Mouse (Mus musculus): ENCODE results near the gene Atxn7l3b. TPM values are rescaled to one million over a fixed set of nuclear protein-coding genes. Genes with fewer than 3 reads are reported as not detected.

Atxn7l3b gene
- polyA plus RNA-seq, 2 experiments: 14.2 to 30.0 TPM

DNA sequence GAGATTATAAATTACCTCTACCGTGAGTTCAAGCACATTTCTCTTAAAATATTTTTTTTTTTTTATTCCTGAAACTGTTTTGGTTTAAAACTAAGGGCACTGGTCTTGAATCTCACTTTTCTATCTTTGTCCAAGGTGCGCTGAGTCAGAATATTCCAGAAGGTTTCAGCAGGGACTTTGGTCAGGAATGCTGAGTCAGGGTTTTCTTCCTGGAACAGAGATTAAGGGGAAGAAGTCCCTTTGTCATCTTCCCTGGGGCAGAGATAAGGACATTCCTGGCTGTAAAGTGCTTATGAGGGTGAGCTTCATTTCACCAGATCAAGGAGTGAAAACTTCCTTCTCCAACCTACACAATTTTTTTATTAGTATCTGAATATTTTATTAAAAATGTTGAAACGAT lies 46.7 kb downstream of the Atxn7l3b start:
- no peaks in the 10 kb centered on the region for H3K27me3 ChIP-seq (ENCODE audit: control insufficient read depth, insufficient read depth, low read length)
- no peaks in the 10 kb centered on the region for H3K36me3 ChIP-seq (replicated peaks; ENCODE audit: control insufficient read depth, insufficient read depth, low read depth)
- no peak overlapping the region for H3K27ac ChIP-seq
- no peak overlapping the region for H3K4me2 ChIP-seq (ENCODE audit: low read depth)
- TF ChIP-seq EP300 (IDR thresholded peaks at IDR 0.05; ENCODE audit: low read depth) (no peak), CTCF (IDR thresholded peaks at IDR 0.05; ENCODE audit: low read depth) (no peak)
- DNase-seq (ENCODE audit: low read depth in 3 of 3, low spot score in 3 of 3): no peak
- WGBS (ENCODE audit: insufficient replicate concordance): 60% methylated on average over 3 of the region's 3 CpGs
- no peak for ATAC-seq (ENCODE audit: insufficient read depth)
- no peak overlapping the region for H3K9ac ChIP-seq (replicated peaks)
- H3K4me1 ChIP-seq (replicated peaks; ENCODE audit: control insufficient read depth in 2 of 2, insufficient read depth in 2 of 2, low read length in 1 of 2): no peaks in the 10 kb centered on the region
- H3K4me3 ChIP-seq (ENCODE audit: insufficient read depth in 1 of 2, low read depth in 2 of 2, low read length in 2 of 2): no peak overlapping the region
- H3K9me3 ChIP-seq (ENCODE audit: control insufficient read depth, low read length): no peaks in the 10 kb centered on the region

DNA sequence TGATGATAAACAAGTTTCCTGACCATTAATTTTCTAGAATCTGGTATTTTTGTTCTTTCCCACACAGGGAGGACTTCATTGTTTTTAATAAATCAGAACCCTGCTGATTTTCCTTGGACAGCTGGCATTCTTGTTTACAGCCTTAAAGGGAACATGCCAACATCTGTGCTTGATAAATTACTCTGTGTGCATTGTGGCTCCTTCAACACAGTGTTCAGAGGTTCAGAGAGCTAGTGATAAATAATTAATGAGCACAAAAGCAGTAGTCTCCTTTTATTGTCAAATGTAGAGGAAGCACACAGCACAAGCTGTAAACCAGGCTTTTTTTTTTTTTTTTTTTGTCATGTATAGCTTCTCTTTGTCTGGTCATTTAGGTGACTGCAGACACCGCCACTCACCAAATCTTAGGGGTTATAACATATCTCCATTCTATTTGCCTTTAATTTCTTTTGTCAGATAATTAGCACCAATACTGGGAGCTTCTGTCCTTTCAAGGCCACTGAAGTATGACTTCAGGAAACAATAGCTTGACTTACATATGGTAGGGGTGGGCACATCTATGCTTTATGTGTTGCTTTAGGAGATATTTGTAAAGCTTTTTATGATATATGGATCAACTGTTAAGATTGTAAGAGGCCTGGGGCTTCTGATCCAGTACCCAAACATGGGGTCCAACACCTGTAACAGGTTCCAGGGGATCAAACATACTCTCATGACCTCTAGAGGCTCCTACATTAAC lies 52.0 kb downstream of the Atxn7l3b start:
- H3K27ac ChIP-seq: no peak overlapping the region
- no peaks in the 10 kb centered on the region for H3K9me3 ChIP-seq (ENCODE audit: control insufficient read depth, low read length)
- H3K9ac ChIP-seq (replicated peaks): no peak overlapping the region
- no peaks in the 10 kb centered on the region for H3K36me3 ChIP-seq (replicated peaks; ENCODE audit: control insufficient read depth, insufficient read depth, low read depth)
- 67% methylated on average over 1 of the region's 1 CpGs for WGBS (ENCODE audit: insufficient replicate concordance)
- no peak overlapping the region for H3K4me3 ChIP-seq (ENCODE audit: insufficient read depth in 1 of 2, low read depth in 2 of 2, low read length in 2 of 2)
- no peaks in the 10 kb centered on the region for H3K4me1 ChIP-seq (replicated peaks; ENCODE audit: control insufficient read depth in 2 of 2, insufficient read depth in 2 of 2, low read length in 1 of 2)
- ATAC-seq (ENCODE audit: insufficient read depth) (no peak), DNase-seq (ENCODE audit: low read depth in 3 of 3, low spot score in 3 of 3) (no peak)
- H3K4me2 ChIP-seq (ENCODE audit: low read depth): no peak overlapping the region
- TF ChIP-seq CTCF (IDR thresholded peaks at IDR 0.05; ENCODE audit: low read depth) (no peak), EP300 (IDR thresholded peaks at IDR 0.05; ENCODE audit: low read depth) (no peak)
- H3K27me3 ChIP-seq (ENCODE audit: control insufficient read depth, insufficient read depth, low read length): no peaks in the 10 kb centered on the region

Measured in liver, embryonic 14.5 days (tissue).